Mouse (Mus musculus) erythroid progenitor cell, adult 5-6 weeks (primary cell): Measurements from ENCODE around the gene Pgls. TPM values are rescaled to one million over a fixed set of nuclear protein-coding genes. Genes with fewer than 3 reads are reported as not detected.

Source experiments
- ATAC-seq: replicated peaks from 2 replicates; pipeline ENCODE4 v1.8.0; 2016; ENCODE audit warnings: moderate number of reproducible peaks, mild to moderate bottlenecking, moderate TSS enrichment, inconsistent platforms; ENCODE audit not compliant: poor library complexity, low FRiP score, severe bottlenecking
- total RNA-seq, 2 experiments: library from RNA; stranded (forward) in 1 of 2; stranded (reverse) in 1 of 2; fragments of 150-400 nt in 1 of 2; fragments of 186-747, 209-891 nt in 1 of 2; gene quantifications; 2 replicates each; pipeline versions ENCODE4 v1.2.3 to v1.2.4; 2015 to 2017; ENCODE audit warnings: low replicate concordance in 2 of 2

Gene Pgls
- total RNA-seq, 2 experiments from 2014 or later, result 31.8 to 36.9 TPM

DNA sequence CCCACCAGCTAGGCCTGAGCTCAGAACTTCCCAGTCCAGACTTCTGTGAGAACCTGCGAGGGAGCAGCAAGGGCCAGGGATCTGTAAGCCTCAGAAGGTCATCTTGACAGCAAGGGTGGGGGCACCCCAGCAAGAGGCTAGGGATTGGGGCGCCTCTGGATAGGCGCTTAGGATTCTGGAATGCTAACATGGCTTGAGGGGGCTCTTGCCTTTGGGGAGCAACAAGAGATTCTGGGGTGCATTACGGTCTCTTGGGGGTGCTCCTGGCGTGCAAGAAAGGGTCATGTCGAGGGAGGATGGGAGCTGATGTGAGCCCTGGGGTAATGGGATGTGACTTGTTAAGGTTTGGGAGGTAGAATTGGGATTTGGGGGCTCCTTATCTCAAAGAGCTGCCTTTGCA, 23.0 kb upstream of the Pgls start:
- ATAC-seq, result no peak

DNA sequence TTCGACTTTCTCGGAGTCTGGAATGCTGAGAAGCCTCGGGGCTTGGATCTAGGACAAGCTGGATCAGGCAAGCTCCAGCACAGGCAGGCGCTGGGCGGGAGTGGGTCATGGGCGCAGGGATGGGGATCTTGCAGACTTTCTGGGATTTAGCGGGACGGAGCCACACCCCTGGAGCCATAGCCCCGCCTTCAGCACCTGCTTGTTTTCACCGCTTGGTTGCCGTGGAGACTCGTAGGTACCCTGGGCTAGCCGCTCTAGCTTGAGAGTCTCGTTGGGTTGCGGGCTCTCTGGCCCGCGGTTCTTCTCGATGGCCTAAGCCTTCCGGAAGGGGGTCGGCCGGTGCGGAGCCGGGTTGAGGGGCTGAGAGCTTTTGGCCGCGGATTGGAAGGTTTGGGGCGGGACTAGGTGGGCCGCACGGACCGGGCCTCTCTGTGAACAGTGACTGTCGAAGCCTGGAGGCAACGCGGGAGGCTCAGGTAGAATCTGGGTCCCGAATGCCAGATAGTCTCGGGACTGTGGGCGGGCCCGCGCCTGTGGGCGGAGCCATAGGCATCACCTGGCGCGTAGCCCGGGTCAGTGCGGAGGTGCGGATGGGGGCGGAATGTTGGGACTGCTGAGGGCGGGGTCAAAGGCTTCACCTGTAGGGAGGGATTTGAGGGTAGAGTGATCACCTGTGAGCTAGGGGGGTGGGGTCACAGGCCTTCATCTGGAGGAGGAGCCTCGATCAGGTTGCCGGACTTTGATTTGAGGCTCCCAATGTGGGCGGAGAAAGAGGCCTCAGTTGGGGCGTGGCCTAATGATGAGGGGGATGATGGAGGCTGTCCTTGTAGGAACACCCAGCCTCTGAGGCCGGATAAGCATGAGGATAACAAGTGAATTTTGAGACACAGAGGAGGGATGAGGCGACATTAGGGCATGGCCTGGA, 22.3 kb upstream of the Pgls start:
- peak; percentile 44 for ATAC-seq

DNA sequence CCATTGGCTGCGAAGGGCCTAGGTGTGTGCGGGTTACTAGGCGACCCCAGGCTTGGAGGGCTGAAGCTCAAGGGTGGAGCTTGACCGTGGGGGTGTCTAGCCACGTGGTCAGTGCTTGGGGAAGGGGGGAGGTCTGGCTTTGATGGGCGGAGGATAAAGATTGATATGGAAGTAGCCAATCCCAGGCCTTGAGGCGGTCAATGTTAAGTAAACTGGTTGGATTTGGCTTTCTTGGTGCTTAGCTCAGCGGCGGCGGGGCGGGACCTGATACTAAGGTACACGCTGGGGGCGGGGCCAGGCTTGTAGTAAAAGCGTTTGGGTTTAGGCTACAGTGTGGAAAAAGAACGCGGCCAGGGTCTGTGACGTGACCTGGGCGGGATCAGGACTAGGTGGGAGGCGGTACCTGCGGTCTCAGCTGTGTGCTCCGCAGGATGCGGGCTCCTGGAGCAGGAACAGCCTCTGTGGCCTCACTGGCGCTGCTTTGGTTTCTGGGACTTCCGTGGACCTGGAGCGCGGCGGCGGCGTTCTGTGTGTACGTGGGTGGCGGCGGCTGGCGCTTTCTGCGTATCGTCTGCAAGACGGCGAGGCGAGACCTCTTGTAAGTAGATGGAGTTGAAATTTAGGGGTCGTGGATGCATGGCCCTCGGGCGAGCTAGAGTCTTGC, 21.6 kb upstream of the Pgls start:
- peak; percentile 44; the same call in 1 of the 2 replicates for ATAC-seq

DNA sequence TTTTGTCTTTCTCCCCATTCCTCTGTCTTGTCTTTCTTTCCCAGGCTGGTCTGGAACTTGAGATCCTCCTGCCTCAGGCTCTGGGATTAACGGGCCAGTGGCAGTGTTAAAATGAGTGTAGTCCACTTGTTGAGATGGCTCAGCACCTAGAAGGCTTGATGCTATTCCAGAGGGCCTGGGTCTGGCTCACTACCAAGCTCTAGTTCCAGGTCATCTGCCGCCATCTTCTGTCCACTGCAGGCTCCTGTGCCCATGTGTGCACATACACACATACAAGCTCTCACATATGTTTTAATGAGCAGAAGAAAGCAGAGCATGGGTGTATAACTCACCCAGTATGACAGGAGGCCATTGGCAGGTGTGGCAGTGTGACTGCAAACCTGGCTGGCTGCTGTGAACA, 19.9 kb upstream of the Pgls start:
- ATAC-seq, result no peak

DNA sequence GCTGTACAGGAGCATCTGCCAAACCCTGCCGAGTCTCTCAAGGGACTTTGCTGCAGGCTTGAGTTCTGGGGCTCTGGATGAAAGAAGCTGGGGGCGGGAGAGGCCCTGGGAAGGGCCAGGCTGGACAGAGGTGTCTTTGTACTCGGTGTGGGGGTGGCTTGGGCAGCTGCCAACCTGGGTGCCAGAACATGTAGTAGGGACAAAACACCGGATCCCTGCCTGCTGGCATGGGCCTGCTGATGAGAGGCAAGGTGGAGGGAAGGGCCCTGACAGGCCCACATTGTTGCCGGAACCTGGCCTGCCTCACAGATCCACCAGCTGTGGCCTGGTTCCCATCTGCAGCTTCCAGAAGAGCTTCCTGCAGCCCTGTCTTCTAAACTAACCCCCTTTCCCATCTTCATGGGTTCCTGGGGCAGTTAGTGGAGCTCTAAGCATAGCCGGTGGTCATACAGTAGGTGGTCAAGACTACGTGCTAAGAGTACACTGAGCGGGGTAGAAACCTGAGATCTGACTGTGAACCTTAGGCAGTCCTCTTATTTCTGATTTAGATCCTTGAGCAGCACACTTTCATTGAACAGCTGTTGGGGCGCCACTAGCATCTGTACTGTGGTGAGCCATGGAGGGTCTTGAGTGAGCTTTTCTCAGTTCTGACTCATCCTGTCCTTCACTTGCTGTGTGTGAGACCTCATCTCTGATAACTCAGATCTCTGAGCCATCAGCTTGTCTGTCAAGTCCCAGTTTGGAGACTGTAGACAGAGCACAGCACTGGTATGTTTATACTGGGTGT, 18.9 kb upstream of the Pgls start:
- ATAC-seq, result no peak

DNA sequence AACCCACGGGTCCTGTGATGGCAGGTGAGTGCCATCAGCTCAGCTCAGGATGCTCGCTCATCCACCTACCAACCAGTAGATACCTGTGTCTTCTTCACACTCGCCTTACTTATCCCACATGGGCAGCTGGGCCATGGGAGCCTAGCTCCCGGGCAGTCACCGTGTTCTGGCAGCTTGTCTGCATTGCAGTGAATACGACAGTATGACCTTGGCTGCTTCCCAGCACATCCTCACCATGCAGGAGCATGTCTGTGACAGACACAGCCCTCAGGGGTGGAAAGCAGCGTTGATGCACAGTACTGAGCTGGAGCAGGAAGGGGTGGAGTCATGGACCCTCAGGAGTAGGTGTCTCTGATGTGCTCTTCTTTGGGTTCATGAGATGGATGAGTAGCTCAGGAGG, 17.6 kb upstream of the Pgls start:
- ATAC-seq, result no peak

DNA sequence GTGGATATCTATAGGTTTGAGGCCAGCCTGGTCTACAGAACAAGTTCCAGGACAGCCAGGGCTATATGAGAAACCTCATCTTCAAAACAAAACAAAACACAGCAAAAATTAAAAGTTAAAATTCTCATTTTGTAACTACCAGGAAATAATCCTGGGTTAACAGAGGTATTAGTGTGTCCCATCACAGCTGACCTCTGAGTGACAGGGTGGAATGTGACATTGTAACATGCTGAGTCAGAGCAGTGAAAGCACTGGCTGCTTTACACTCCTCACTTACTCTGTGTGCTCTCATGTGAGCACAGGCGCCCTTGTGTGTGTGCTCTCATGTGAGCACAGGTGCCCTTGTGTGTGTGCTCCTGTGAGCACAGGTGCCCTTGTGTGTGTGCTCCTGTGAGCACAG, 17.0 kb upstream of the Pgls start:
- no peak for ATAC-seq

DNA sequence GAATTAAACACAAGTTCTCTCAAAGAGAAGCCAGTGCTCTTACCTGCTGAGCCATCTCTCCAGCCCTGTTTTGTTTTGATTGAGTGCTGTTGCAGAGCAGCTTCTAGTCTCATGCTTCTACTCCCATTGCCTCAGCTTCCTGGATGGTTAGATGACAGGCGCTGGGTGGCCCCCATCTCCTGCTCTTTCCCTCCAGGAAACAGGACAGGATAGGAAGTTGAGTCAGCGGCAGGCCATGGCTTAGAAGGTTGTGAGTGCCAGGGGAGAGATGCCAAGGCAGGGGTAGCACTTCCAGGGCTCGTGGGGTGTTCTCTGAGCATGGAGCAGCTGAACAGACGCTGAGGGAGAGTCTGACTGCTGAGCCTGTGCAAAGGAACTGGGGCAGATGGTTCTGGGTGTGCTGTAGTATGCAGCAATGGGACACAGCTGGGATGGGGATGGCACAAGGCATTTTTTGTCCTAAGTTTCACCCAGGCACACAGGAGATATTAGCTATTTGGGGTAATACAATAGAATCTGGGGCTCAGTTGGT, 14.1 kb upstream of the Pgls start:
- ATAC-seq, result no peak

DNA sequence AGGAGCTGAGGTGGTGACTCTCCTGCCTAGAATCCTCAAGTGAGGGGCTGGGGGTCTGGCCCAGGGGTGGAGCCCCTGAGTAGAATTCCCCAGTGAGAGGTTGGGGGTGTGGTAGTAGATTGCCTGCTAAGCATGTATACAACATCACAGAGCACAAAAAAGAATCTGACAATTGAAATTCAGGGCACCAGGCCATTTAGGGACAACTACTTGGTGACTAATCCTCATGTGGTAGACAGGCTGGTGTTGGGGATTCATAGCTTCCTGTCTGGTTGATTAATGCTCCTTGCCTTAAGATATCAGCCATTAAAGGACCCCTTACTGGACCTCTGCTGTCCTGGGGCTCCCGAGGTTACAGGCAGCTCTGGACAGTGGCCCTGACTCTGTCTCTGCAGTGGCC, 13.0 kb upstream of the Pgls start:
- no peak for ATAC-seq

DNA sequence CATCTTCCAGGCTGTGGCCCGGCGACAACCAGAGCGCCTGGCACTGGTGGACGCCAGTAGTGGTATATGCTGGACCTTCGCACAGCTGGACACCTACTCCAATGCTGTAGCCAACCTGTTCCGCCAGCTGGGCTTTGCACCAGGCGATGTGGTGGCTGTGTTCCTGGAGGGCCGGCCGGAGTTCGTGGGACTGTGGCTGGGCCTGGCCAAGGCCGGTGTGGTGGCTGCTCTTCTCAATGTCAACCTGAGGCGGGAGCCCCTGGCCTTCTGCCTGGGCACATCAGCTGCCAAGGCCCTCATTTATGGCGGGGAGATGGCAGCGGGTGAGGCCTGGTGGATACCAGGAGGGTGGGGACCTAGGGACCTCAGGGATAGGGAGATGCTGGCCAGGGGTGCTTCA, 12.5 kb upstream of the Pgls start:
- no peak for ATAC-seq

DNA sequence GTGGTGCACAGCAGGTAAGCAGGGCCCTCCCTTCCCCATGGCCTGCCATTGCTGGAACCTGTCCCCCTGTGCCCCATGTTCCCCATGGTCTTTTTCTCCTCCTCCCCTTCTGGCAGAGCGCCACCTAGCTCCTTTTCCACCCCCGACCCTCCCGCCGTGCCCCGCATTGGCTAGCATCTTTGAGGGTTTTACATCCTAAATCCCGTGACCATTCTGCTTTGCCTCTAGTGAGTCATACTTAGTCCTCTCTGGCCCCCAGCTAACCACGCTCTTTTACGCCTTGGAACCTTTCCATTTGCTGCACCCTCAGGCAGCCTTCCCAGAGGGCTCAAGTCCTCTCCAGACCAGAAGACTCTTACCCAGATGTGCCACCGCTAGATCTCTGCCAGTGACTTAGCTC, 11.8 kb upstream of the Pgls start:
- ATAC-seq, result no peak

DNA sequence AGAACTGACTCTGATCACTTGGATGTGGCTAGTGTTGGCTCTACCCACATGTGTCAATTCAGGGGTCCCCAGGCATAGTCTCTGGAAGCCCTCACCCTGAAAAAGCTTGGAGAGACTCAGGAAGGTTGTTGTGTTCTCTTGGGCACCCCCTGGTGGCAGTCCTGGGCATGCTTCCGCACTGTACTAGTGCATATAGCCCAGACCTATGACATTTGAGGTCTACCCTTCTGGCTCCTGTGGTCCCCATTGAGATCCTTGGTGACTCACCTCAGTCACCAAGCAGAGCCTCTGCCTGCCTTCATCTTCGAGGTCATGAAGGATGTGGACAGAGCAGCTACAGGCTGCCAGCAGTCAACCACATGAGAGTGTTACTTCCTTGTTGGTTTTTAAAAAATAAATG, 5.1 kb upstream of the Pgls start:
- no peak for ATAC-seq

DNA sequence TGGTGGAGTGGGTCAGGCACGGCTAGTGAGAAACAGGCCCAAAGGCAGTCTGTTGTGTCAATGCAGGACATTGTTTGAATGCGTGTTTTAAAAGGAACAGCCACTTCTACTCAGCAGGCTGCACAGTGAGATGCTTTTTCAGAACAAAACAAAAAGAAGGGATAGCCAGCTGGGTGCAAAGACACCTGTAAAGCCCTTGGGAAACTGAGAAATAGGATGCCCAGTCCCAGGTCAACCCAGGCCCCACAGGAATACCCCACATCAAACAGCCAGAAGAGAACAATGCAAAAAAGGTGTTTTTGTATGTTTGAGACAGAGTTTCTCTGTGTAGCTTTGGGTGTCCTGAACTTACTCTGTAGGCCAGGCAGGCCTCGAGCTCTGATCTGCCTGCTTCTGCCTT, 3.2 kb upstream of the Pgls start:
- ATAC-seq, result no peak

DNA sequence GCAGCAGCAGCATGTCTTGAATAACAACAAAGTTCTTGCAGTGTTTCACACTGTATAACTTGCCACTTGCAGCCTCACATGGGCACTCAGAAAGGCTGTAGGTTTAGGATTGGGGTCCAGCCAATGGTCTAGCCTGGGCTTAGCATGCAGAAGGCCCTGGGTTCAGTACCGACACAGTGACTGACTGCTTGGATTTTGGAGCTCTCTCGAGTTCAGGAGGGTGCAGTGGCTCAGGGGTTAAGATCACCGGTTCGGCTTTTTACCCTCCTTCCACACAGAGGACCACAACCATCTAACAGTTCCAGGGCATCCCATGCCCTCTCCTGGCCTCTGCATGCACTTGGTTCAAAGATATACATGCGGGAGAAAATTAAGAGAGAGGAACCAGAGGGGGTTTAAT, 959 bp upstream of the Pgls start:
- no peak for ATAC-seq

DNA sequence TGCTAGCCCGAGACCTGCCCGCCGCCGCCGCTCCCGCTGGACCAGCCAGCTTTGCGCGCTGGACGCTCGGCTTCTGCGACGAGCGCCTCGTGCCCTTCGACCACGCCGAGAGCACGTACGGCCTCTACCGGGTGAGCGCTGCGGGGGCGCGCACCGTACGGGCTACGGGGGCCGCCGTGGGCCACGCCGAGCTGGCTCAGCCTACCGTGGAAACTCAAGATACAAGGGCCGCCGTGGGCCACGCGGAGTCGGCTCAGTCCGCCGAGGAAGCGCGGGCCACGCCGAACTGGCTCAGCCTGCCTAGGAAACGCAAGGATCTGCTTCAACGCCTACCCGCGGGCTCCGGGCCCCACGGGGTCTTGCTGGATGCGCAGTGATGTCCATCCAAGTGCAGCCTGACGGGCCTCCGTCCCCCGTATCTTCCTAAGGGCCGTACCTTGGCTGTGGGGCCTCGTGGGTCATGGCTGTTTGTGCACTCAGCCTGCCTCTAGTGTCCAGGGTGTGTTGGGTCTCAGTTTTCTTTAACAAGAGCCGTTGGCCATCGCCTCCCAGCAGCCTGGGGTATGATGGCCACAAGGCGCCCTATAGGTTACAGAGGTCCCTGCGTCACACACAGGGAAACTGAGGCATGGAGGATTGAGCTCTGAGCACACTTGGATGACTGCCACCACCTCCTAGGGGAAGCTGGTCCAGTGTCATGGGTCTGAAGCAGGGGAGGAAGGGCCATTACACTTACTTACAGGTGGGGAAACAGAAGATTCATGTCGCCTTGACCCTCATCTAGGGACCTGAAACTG, 596 bp downstream of the Pgls start:
- ATAC-seq, result no peak

DNA sequence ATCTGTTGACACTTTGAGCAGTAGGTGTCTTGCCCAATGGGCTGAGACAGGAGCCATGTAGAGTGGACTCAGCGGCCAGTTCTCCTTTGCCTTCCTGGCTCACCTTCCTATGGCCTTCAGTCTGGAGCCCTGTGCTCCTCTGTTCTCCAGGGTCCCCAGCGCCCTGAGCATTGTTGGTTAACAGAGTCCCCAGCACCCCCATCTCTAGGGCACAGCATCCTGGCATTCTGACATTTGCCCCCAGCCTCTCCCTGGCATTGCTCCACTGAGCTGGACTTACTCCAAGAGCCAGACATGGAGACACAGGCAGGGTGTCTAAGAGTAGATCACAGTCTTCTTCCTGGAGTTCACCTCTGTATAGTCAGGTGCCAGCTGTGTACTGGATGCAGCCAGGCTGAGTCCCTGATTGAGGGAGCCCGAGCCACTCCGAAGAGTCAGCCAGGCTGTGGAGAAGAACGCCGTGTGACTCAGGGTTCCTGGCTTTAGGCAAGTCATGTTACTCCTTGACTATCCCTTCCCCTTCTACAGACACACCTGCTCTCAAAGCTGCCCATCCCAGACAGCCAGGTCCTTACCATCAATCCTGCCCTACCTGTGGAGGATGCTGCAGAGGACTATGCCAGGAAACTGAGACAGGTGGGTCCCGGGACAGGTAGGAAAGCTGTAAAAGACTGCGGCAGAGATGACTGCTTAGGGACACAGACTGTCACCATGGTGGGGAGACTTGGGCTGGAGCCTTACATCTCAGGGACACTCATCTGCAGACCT, 1.8 kb downstream of the Pgls start:
- ATAC-seq, result no peak

DNA sequence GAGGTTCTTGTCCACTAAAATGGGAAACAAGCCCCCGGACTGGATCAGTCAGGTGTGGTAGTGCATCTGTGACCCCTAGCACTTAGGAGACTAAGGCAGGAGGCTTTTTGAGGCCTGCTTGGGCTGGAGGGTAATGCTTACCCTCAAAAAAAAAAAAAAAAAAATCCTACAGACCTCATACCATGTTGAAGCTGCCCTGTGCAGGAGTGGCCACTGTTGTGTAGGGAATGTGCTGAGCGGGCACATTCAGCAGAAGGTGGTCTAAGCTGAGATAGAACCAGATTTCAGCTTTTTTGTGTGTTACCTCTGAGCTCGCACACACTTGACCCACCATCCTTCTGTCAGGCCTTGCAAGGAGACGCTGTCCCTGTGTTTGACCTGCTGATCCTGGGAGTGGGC, 2.3 kb downstream of the Pgls start:
- no peak for ATAC-seq

DNA sequence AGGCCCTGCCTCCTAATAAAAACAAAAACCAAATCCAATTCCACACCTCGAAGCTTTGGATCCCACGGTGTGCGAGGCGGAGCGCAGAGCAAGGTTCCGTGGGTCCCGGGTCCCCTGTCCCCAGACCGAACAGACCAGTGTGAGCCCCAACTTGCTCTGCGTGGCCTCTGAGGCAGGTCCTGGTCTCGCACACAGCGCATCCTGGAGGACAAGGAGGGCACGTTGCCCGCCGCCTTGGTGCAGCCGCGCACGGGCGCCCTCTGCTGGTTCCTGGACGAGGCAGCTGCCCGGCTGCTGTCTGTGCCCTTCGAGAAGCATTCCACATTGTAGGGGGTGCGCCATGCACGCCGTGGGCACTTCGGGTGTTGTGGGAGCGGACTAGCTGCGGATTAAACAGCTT, 3.9 kb downstream of the Pgls start:
- ATAC-seq, result peak; percentile 69

DNA sequence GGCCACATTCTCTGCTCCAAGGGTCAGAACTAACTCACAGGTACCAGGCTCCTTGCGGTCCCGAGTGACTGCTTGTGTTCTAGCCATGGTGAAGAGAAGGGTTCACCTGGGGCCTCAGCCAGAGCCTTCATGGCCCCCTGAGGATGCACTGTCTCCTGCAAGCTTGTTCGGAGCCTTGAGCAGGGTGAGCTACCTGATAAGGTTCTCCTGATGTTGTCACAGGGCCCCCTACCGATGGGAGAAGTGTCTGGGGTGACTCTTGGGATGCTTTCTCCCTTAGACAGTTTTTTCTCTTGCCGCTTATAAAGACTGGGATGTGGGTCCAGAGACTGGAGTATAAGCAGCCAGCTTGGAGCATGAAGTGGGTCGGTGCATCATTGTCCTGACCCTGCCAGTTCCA, 4.4 kb downstream of the Pgls start:
- no peak for ATAC-seq
